Mouse (Mus musculus): Measurements from ENCODE around the gene Atg10.
"Not testable (repeated sequence)": the region's sequence is repeated elsewhere in the genome, so short reads cannot be mapped to it uniquely, and the experiment has no call there.

Atg10 gene

DNA sequence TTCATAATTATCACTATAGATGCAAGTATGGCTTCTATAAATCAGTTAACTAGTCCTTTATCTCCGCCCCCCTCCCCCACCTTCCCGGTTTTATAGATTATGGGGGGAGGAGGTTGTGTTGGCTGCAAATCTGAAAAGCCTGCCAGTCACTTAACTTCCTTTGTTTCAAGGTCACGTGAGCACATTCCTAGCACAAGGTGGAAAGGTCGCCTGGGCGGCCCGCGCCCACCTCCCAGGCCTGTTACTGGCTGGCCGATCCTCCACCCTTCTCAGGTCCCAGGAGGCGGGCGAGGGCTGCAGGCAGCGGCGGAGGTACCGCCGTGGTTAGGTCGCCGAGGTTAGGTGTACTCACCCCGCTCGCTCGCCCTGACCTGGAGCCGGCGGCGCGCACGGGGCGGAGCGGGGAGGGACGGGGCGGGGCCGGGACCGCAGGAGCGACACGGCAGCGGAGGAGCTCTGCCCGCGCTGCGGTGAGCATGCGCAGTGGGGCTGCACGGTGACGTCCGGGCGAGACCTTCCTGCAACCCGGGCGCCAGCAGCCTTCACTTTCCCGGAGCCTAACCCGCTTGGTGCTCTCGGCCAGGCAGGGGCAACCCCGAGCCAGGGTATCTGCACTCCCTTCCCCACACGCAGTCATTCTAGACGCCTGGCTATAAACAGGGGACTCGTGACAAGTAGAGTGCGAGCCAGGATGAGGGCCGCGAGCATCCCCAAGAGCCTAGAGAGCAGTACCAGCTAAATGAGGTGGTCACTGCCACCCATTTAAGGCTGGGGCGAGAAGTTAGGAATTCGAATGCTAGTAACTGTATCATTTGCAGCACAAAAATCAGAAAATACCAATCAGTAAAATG, at the start of gene Atg10:
Gene Atg10 (minus strand): TSS at position 382 of the 851 bp plus-strand sequence.
- peak; percentile 92 to 94 for DNase-seq

DNA sequence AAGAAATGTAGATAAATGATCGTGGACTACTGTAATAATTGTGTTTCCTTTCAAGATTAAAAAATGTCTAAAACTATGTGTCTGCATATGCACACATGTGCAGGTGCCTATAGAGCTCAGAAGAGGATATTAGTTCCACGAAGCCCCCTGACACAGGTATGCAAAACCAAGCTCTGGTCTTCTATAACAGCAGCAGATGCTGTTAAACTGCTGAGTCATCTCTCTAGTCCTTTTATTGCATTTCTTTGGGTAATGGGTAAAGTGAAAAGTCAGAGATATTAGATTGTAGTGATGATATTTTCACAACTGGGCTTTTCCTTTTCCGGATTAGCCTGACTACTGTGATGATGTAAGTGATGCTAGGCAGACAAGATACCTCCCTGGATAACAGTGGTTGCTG, 28.6 kb upstream of the Atg10 start:
- no peak for DNase-seq

- DNase-seq = no peak
These were observed 27.9 kb upstream of the Atg10 start for GRCm38 (mm10) chr13:91251636-91252035.

DNA sequence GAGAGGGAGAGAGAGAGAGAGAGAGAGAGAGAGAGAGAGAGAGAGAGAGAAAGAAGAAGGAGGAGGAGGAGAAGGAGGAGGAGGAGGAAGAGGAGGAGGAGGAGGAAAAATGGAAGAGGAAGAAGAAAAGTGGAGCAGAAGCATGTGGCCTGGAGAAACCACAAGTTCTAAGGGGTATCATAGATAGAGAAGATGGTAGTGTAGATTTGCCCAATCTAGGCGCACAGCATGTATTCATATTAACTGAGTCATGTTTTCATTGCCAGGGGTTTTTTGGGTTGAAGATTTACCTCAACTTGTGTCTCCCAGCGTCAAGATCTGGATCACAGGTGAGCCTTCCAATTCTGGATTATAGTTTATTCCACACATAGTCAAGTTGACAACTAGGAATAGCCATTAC, 26.3 kb upstream of the Atg10 start:
- DNase-seq = not testable (repeated sequence)

DNA sequence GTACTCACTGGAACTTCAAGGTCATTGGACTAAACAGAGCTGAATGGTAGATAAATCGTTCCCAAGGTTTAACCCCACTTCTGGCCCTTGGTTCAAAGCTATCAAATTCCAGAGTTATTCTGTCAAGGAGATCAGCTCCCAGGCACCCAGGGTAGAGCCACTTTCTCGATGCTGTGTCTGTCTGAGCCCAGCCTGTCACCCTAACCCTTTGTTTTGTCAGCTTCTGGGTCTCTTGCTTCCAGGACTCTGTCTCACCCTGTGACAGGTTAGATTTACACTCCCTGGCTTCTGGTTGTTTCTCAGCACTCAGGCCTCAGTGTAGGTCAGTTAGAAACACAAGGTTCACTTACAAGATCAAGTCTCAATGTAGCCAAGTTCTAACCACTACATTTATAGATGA, 22.7 kb upstream of the Atg10 start:
- no peak for DNase-seq

DNA sequence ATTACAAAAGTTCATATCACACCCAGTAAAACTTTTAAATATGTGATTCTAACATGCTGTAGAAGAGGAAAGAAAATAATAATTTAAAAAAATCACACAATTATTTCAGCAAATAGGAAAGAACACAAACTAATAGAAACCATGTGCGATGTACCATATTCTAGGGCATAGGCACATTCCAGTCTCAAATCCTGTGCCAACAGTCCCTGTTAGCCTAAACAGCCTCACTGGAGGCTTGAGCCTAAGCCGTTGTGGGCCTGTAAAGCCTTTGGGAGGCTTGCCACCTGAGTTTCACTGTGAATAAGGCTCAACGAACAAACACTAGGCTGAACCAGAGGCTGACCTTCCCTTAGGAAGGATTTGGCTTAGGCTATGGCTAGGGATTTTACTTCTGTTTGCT, 14.2 kb upstream of the Atg10 start:
- no peak for DNase-seq

- no peak for DNase-seq
These were observed 13.1 kb upstream of the Atg10 start for GRCm38 (mm10) chr13:91236884-91237283.

- no peak for DNase-seq
These were observed 658 bp upstream of the Atg10 start for GRCm38 (mm10) chr13:91224438-91224814.

DNA sequence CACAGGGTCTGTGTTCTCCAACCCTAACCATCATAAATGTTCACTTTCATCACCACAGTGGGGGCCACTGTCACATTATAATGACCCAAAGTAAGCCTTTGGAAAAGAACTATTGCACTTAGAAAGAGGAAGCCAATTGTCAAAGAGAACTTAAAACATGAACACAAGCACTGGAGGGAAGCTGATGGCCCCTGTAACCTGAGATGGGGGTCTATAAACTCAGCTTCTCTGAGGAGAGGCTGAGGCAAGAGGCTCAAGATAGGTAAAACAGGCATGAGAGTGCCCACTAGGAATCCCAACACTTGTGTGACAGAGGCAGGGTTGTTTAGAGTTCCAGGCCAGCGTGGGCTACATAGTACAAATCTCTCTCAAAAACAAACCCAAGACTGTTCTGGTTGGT, 705 bp downstream of the Atg10 start:
- DNase-seq = no peak

DNA sequence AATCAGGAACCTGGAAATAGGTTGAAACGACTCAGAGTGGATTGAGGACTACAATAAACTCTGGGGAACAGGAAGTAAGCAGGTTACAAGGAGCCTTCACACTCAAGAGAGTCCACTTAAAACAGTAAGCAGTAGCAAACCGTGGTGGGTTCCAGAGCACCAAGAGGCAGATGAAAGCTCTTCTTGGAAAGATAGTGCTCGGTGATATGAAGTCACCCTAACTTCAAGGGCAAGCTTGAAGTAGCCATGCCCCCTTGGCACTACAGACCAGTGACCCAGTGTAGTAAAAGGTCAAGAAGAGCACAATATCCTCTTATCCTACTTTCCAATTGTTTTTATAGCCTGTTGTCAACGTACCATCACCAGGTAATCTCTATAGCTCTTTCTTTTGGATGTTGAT, 2.1 kb downstream of the Atg10 start:
- DNase-seq = peak in 1 of 2 experiments; percentile 30

GRCm38 (mm10) chr13:91217691-91218090, 6.1 kb downstream of the Atg10 start:
- DNase-seq = no peak

DNA sequence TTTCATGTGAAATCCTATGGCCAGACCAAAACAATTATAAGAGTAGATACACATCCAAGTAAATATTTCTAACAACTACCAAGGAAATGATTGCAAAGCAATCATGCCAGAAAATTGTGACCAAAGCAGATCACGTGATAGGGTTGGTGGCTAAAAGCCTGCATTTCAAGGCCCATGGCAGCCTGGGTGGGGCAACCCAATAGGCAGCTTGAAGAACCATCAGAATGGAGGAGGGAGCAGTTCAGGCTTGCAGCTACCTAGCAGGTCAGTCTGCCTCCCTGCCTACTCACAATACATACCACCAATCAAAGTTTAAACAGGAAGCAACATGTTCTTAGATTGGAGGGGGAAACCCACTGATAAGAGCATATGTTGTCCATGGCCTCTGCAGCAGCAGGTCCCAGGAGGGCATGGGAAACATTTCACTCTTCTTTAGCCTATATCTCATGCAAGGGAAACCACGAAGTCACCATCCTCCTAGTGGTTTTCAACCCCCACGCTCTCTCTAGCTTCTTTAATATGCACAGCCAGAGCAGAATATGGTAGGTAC, 7.0 kb downstream of the Atg10 start:
- no peak for DNase-seq

- DNase-seq = no peak
These were observed 10.8 kb downstream of the Atg10 start for GRCm38 (mm10) chr13:91212958-91213357.

DNA sequence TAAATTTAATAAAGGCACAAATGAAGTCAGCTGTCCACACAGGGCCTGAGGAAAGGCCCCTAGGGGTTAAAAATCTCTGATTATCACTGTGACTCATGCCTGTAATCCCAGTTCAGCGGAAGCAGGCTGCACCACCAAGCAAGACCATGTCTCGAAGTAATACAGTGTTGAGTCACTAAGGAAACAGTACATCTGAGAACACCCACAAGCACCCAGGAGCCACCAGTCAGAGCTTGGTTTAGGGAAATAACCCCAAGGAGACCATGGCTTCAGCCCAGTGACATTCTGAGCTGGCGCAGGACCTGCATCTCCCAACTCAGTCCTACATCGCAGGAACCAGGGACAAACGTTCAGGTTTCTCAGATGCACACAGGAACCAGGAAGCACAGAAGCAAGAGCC, 17.5 kb downstream of the Atg10 start:
- no peak for DNase-seq

DNA sequence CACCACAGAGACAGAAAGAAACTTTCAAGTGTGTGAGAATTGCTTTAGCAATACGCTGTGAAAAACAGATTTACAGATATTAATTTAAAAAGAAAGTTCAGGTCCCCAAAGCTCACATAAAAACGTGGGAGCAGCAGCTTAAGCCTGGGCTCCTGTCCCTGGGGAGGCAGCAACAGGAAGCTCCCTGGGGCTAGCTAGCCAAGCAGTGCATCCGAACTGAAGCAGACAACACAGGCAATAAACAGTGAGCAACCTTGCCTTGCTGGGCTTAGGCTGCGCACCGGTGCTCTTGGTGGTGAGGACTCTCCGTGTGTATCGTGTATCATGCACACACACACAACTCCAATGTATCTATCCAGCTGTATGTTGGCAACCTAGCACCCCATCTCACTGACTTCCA, 21.2 kb downstream of the Atg10 start:
- DNase-seq = no peak

- no peak for DNase-seq
These were observed 36.2 kb downstream of the Atg10 start for GRCm38 (mm10) chr13:91187378-91188234.

DNA sequence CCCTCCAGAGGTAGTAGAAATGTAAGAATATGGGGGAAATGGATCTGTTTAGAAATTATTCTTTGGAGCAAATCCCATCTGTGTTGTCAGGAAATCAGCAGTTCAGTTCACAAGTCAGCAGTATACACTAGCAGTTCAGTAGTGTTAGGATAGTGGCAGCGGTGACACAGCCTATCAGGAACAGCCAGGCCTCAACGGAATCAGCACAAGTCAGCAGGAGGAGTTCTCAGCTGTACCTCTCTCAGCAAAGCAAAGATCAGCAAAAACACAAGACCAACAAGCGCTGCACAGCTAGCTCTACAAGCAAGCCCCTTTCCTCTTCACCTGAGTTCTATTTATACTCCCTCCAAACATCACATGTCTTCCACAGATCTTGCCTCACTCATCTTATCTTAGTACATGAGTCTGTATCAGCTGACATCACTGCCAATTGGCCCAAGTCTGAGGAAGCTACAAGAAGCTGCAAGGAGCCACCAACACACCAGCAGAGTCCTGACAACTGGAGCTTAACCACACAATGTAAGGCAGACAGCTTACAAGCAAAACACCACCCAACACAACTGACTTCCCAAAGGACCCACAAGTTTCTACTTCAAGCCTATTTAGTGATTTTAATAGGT, 38.4 kb downstream of the Atg10 start:
- DNase-seq = no peak

GRCm38 (mm10) chr13:91184226-91184625, 39.5 kb downstream of the Atg10 start:
- no peak for DNase-seq

DNA sequence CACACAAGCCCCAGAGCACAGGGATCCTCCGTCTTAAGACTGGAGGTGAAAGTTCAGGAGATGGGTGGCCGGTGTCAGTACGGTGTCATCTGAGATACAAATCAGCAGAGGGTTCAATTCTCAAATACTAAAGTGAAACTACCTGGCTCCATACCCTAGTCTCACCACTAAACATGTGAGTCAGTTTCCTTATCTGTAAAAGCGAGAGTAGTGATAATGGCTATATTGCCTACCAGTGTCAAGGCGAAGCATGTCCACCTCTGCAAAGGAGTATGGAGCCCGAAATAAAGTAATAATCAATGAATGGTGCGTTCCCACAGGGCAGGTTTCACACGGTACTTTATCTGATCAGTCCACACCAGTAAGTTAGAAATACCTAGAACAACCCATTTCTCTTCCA, 43.4 kb downstream of the Atg10 start:
- no peak for DNase-seq

- DNase-seq = no peak
These were observed 44.4 kb downstream of the Atg10 start for GRCm38 (mm10) chr13:91179174-91179899.

DNA sequence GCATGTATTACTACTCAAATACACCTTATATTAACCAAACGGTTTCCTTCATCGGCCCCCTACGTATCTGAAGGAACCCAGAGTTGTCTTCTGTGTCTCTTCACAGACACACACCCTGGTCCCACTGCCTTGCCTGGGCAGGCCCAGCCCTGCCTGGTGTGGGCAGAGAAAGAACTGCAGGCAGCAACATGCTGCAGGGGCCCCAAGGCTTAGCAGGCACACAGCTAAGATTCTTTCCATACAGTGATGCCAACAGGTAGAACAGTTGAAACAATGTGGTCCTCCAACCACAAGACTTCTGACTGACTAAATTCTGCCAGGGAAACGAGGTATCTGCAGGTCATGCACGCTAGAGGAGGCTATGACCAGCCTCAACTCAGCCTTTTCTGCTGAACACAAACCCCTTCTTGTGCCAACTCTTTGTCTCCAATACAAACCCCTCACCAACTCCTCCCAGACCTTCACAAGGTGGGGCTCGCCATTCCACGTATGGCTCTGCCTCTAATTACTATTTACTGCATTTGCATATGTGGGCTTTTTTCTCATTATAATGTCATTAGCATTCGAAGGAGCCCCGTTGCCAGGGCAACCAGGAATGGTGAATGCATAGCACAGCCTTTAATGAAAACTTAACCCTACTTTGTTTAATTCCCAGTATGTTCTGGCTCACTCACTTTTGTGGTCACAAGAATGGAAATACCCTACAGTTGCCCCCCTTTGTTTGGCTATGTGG, 45.2 kb downstream of the Atg10 start:
- no peak for DNase-seq

DNA sequence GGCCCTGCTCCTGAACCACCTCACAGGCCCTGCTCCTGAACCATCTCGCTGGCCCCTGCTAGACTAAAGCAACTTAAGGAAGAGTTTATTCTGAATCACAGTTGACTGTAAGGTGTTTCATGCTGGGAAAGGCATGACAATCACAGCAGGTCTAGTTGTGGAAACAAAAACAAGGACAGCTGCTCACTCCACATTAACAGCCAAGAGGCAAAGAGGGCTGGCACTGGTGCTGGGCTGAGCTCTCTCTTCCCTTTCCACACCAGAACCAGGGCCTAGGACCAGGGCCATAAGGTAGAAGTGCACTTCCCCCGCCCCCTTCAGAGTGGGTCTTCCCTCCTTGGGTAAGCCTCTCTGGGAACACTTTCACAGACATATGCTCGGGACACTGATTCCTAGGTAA, 48.4 kb downstream of the Atg10 start:
- DNase-seq = no peak
